Mouse (Mus musculus) left cerebral cortex, postnatal 4 days (tissue): ENCODE measurements around the gene Abhd10. TPM values are rescaled to one million over a fixed set of nuclear protein-coding genes. Genes with fewer than 3 reads are reported as not detected.

Source experiments
- DNase-seq: peaks from one replicate; pipeline ENCODE4 v3.0.0-alpha.2; 2022
- intact Hi-C: fragments of 180-260 bp; cut with DNase I; formaldehyde crosslinking; loops from one replicate; pipeline ENCODE4 v1.15.1; 2025
- total RNA-seq, 2 experiments: library from RNA; stranded (reverse); gene quantifications; 2 replicates each; pipeline ENCODE4 v1.2.3; 2021

Abhd10 gene
- total RNA-seq, 2 experiments from 2014 or later: 19.8 to 24.8 TPM

DNA sequence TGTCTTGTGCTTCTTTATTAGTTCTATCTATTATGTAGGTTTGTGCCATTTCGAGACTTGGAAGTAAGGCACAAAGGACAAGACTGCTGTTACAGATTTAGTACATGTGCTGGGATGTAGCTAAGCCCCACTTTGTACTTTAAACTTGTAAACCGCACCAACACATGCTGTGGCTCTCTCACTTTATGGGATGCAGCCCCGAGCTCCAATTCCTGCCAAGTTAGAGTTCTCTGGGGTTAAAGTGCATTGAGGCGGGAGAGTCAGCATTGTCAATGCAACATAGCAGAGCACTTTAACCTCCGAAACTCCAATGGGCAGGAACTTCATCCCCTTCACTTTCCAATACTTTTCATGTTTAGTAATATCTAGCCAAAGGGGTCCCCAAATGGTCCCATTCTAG is 13.6 kb downstream of the Abhd10 start:
- intact Hi-C loops: no loop called here
- DNase-seq: no peak

GRCm38 (mm10) chr16:45724742-45725102 is 18.0 kb downstream of the Abhd10 start:
- intact Hi-C loops: no loop called here
- DNase-seq: peak; percentile 74

- intact Hi-C loops: no loop called here
These were observed 18.6 kb downstream of the Abhd10 start, which contains the start of gene Tagln3 for GRCm38 (mm10) chr16:45724061-45724741. Gene Tagln3, minus strand, starts transcription at chr16:45724608.

DNA sequence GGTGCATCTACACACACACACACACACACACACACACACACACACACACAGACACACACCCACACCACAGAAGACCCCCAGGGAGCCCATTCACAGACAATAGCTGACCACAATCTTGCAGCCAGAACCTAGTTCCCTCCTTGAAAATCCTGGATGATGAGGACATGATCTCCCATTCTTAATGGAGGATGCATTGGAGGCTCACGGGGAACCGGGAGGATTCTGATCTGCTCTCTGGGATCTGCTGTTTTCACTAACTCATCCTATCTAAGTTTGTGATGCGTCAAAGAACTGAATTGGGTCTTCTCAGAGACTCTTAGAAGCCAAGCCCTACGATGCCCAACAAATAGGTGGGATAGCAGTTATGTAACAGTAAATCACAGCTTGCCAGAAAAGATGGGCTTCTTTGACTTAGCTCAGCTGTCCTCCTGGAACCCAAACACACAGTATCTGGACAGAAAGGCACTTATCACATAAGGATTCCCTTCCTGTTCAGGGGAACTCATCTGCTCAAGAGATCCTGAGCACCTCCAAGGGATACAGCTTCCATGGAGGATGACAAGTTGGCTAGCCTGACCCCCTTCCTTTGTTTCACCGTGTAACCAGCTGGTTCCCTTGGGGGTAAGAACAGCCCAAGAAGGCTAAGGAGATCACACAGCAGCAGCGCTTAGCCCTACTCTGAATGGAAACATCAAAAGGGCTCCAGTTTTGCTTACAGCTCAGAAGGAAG is 19.4 kb downstream of the Abhd10 start:
- peak; percentile 31 for DNase-seq
- intact Hi-C loops: no loop called here

More at GRCm38 (mm10) chr16:45724061-45724741, 18.6 kb downstream of the Abhd10 start, which contains the start of gene Tagln3:
- DNase-seq: peak; percentile 79

DNA sequence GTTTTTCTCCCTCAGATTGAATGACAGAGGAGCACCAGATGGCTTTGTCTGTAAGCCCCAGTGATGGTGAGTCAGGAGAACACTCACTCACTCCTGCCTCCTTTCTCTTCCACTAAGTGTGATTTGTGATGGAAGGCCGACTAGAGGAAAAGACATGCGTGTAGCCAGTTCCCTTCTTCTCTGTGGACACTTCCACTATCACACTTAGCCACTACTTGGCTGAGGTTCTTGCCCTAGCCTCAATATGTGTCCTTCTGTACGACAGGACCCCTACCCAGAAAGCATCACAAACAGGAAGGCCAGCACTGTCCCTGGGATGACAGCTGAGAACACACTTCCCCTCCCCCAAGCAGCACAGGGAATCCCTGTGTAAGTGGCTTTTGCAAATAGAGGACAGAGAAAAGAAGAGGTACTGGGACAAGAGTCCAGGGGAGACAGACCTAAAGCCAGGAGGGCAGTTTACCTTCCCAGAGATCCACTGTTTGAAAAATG is 20.2 kb downstream of the Abhd10 start:
- peak; percentile 34 for DNase-seq
- intact Hi-C loops: no loop called here

DNA sequence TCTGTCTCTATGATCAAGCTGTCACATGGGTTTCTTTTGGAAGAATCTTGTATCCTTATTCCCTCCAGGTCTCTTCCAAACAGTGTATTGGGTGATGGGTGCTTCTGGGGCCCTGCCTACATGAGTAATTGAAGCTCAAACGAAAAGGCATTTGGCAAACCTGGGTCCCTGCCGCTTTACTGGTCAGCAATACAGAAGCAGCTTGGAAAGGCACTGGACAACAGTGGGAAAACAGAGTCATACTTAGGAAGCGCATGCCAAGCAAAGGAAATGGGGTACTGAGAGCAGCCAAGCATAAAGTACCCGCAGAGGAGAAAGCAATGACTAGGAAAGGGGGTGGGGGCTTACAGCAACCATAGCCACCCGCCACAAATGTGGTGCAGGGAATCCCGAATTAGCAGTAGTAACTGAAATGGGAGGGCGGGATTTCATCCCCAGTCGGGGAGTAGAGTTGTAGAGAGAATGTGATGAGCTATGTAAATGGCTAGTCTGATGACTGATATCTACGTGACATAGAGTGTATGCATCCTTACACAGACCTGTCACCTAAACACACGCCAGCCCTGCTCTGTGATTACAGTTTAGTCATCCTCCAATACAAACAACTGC is 22.6 kb downstream of the Abhd10 start:
- intact Hi-C loops: no loop called here

GRCm38 (mm10) chr16:45718296-45718695 is 24.5 kb downstream of the Abhd10 start:
- no peak for DNase-seq
- intact Hi-C loops: no loop called here

More for the DNA sequence above, 22.6 kb downstream of the Abhd10 start:
- DNase-seq: no peak

GRCm38 (mm10) chr16:45714489-45715150 is 28.1 kb downstream of the Abhd10 start:
- intact Hi-C loops: no loop called here
- no peak for DNase-seq

GRCm38 (mm10) chr16:45713878-45714277 is 28.9 kb downstream of the Abhd10 start:
- intact Hi-C loops: no loop called here
- DNase-seq: no peak

- intact Hi-C loops: no loop called here
- no peak for DNase-seq
These were observed 29.5 kb downstream of the Abhd10 start for GRCm38 (mm10) chr16:45713261-45713660.

DNA sequence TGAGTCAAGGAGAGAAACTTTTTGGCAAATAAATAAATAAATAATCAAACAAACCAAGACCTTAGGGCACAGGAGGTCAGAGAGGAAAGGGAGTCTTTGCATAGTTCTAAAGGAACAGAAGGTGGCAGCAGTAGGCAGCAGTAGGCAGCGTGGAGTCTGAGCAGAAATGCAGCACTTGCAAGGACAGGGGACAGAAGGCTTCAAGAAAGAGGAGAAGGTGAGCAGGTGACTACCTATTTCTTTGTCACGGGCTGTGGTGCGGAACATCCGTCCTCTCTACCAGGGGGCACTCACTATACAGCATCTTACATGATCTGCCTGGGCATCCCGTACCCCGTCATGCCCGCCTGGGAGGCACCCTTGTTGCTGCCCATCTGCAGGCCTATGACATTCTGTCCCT is 31.5 kb downstream of the Abhd10 start:
- no peak for DNase-seq
- intact Hi-C loops: no loop called here

GRCm38 (mm10) chr16:45699301-45699700 is 43.5 kb downstream of the Abhd10 start:
- no peak for DNase-seq
- intact Hi-C loops: no loop called here

DNA sequence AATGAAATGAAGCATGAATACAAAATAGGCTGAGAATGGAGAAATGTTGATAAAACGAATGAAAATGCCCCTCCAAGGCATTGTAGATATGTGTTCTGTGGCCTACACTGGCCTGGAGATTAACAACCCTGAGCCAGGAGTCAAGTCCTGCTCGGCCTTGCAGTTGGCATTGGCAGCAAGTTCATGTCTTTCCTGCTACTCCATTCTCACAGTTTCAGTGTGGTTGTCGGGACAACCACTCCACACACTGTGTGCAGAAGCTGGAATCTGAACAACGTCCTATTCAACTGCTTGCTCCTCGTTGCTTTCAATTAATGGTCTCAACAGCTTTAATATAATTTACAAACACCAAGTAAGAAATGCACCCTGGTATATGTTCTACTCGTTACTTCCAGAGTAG is 44.8 kb downstream of the Abhd10 start:
- DNase-seq: no peak

GRCm38 (mm10) chr16:45695445-45696160 is 47.2 kb downstream of the Abhd10 start:
- DNase-seq: peak; percentile 50
- intact Hi-C loops: no loop called here

More for the DNA sequence above, 44.8 kb downstream of the Abhd10 start:
- intact Hi-C loops: no loop called here

- intact Hi-C loops: no loop called here
- DNase-seq: no peak
These were observed 49.2 kb downstream of the Abhd10 start, which contains the start of gene Tmprss7 for GRCm38 (mm10) chr16:45693558-45693957. Gene Tmprss7, minus strand, starts transcription at chr16:45693658.

- intact Hi-C loops: no loop called here
- no peak for DNase-seq
These were observed 49.9 kb downstream of the Abhd10 start for GRCm38 (mm10) chr16:45692851-45693250.

- no peak for DNase-seq
- intact Hi-C loops: no loop called here
These were observed 52.6 kb downstream of the Abhd10 start for GRCm38 (mm10) chr16:45690178-45690577.

GRCm38 (mm10) chr16:45686833-45687232 is 55.9 kb downstream of the Abhd10 start:
- DNase-seq: peak; percentile 75
- intact Hi-C loops: no loop called here

GRCm38 (mm10) chr16:45685295-45685694 is 57.5 kb downstream of the Abhd10 start:
- intact Hi-C loops: no loop called here
- no peak for DNase-seq

GRCm38 (mm10) chr16:45684815-45685214 is 57.9 kb downstream of the Abhd10 start:
- intact Hi-C loops: no loop called here
- DNase-seq: peak; percentile 81
